Mouse (Mus musculus) cortical plate, adult 2 months (tissue): ENCODE results near the gene Actr8. TPM values are rescaled to one million over a fixed set of nuclear protein-coding genes. Genes with fewer than 3 reads are reported as not detected.

Source experiments
- H3K27ac ChIP-seq: fragments of 200-500 bp; 2 replicates; pipeline ENCODE4 v1.5.1; 2012; ENCODE audit warnings: low read length, control low read depth, inconsistent platforms; ENCODE audit not compliant: insufficient read depth
- H3K4me1 ChIP-seq: fragments of 200-500 bp; 2 replicates; pipeline ENCODE4 v1.6.1; 2011; ENCODE audit warnings: low read length; ENCODE audit not compliant: control insufficient read depth, insufficient read depth
- H3K4me3 ChIP-seq: fragments of 200-500 bp; 2 replicates; pipeline ENCODE4 v1.5.1; 2011; ENCODE audit warnings: mild to moderate bottlenecking, low read length, control low read depth; ENCODE audit not compliant: insufficient read depth
- CTCF ChIP-seq: fragments of 200-500 bp; IDR thresholded peaks from 2 replicates; pipeline ENCODE4 v1.5.1; 2011; ENCODE audit warnings: mild to moderate bottlenecking, control low read depth, low read length; ENCODE audit not compliant: insufficient read depth; ENCODE audit errors: extremely low read depth
- POLR2A ChIP-seq: fragments of 200-500 bp; IDR thresholded peaks from 2 replicates; pipeline ENCODE4 v1.6.1; 2011; ENCODE audit warnings: mild to moderate bottlenecking, low read length, control low read depth; ENCODE audit not compliant: insufficient read depth; ENCODE audit errors: extremely low read depth
- polyA plus RNA-seq: library from polyadenylated mRNA; depleted of rRNA; stranded (reverse); fragments of >200 nt; gene quantifications from 2 replicates; pipeline ENCODE4 v1.2.3, GENCODE M21; 2012

Gene Actr8
- polyA plus RNA-seq, 1 experiment: 57.6 TPM

- TF ChIP-seq POLR2A (no peak), CTCF (no peak)
- H3K4me3 ChIP-seq: no peak overlapping the region
- peaks cover 3% of the 10 kb centered on the region; the same call in 1 of the 2 replicates for H3K4me1 ChIP-seq
- H3K27ac ChIP-seq: no peak overlapping the region
Measured at GRCm38 (mm10) chr14:29957393-29957792, 20.7 kb upstream of the Actr8 start.

GRCm38 (mm10) chr14:29967611-29968010, 10.5 kb upstream of the Actr8 start:
- TF ChIP-seq POLR2A: no peak
- no peak for TF ChIP-seq CTCF
- Histone ChIP-seq H3K4me3 (peak overlapping the region; percentile 63), H3K4me1 (peaks cover 8% of the 10 kb centered on the region; the same call in 1 of the 2 replicates), H3K27ac (0 out of 2 replicates have a peak overlapping the region, but pooled peaks have one; percentile 16)

GRCm38 (mm10) chr14:29968075-29968821, 9.9 kb upstream of the Actr8 start, which contains the start of gene Selenok:
Gene Selenok, plus strand, starts transcription at chr14:29968308.
- Histone ChIP-seq H3K27ac (peak within 1 kb of the TSS; percentile 88), H3K4me1 (peaks cover 8% of the 10 kb centered on the region; the same call in 1 of the 2 replicates), H3K4me3 (peak within 1 kb of the TSS; percentile 63)
- TF ChIP-seq CTCF (no peak), POLR2A (peak; percentile 89)

GRCm38 (mm10) chr14:29971446-29971845, 6.7 kb upstream of the Actr8 start:
- TF ChIP-seq CTCF (no peak), POLR2A (no peak)
- no peak overlapping the region for H3K27ac ChIP-seq
- no peak overlapping the region for H3K4me3 ChIP-seq
- peaks cover 8% of the 10 kb centered on the region; the same call in 1 of the 2 replicates for H3K4me1 ChIP-seq

GRCm38 (mm10) chr14:29971993-29972392, 6.1 kb upstream of the Actr8 start:
- TF ChIP-seq POLR2A: no peak
- TF ChIP-seq CTCF: no peak
- H3K4me3 ChIP-seq: no peak overlapping the region
- peaks cover 8% of the 10 kb centered on the region; the same call in 1 of the 2 replicates for H3K4me1 ChIP-seq
- H3K27ac ChIP-seq: no peak overlapping the region

- peaks cover 2% of the 10 kb centered on the region; the same call in 1 of the 2 replicates for H3K4me1 ChIP-seq
- no peak overlapping the region for H3K4me3 ChIP-seq
- TF ChIP-seq POLR2A (no peak), CTCF (no peak)
- H3K27ac ChIP-seq: no peak overlapping the region
Measured at GRCm38 (mm10) chr14:29976927-29977326, 1.2 kb upstream of the Actr8 start.

- peak; percentile 32; the same call in 1 of the 2 replicates for TF ChIP-seq CTCF
- no peak for TF ChIP-seq POLR2A
- Histone ChIP-seq H3K4me3 (no peak overlapping the region), H3K4me1 (no peaks in the 10 kb centered on the region; the same call in 1 of the 2 replicates), H3K27ac (no peak overlapping the region)
Measured at GRCm38 (mm10) chr14:29980447-29981205, 2.5 kb downstream of the Actr8 start.

- H3K4me1 ChIP-seq: no peaks in the 10 kb centered on the region; the same call in 1 of the 2 replicates
- H3K4me3 ChIP-seq: no peak overlapping the region
- TF ChIP-seq CTCF: no peak
- TF ChIP-seq POLR2A: no peak
- no peak overlapping the region for H3K27ac ChIP-seq
Measured at GRCm38 (mm10) chr14:29986096-29986495, 8.0 kb downstream of the Actr8 start.

GRCm38 (mm10) chr14:29987276-29987675, 9.1 kb downstream of the Actr8 start:
- TF ChIP-seq CTCF (no peak), POLR2A (no peak)
- no peak overlapping the region for H3K4me3 ChIP-seq
- no peaks in the 10 kb centered on the region; the same call in 1 of the 2 replicates for H3K4me1 ChIP-seq
- H3K27ac ChIP-seq: no peak overlapping the region
